Mouse (Mus musculus): Measurements from ENCODE around the gene Cldnd1. TPM values are rescaled to one million over a fixed set of nuclear protein-coding genes. Genes with fewer than 3 reads are reported as not detected.

Cldnd1 gene
- 175 TPM for polyA plus RNA-seq (2017; shearing (Covaris generic))

DNA sequence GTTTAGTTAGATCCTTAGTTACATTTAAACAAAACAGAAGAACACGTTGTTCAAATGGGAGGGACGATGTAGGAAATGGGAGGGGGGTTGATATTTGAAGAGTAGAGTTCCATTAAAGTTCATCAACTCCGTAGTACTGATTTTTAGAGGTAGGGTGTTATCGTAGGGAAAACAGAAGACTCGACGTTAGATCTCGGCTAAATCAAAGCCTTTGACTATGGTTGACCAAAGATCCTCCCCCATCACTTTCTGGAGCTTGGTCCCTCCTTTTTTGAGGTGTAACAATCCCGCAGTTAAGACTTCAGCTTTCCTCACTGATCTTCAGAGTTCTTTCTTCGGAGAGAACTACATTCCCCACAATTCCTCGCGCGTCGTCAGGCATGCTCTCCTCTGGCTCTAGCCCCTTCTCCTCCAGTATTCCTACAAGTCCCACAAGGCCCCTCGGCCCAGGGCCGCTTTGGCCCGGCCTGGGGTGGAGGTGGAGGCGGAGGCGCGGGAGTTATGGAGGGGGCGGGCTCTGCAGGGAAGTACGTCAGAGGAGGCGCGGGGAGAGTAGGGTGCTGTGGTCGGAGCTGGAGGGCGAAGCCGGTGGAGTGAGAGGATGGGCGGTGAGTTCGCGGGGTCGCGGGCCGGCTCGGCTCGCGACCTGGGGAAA is at the start of gene Cldnd1:
Gene Cldnd1, plus strand, starts transcription at position 434 of the 655 bp plus-strand sequence.

GRCm38 (mm10) chr16:58718666-58719120 is 9.0 kb upstream of the Cldnd1 start, which contains the start of gene Gpr15:
Gpr15 (minus strand) TSS chr16:58719070.

GRCm38 (mm10) chr16:58763076-58763475 is 35.4 kb downstream of the Cldnd1 start, which contains the start of gene Olfr172:
Olfr172 (minus strand) TSS chr16:58763176.

Other genes with a start within 250 kb of the Cldnd1 start
- gene St3gal6, start 203.7 kb upstream of the Cldnd1 start, polyA plus RNA-seq (2017; shearing (Covaris generic)) = 5.8 TPM
- not detected for gene Gm813, start 110.9 kb upstream of the Cldnd1 start, polyA plus RNA-seq (2017; shearing (Covaris generic))
- not detected for gene E330017A01Rik, start 89.2 kb upstream of the Cldnd1 start, polyA plus RNA-seq (2017; shearing (Covaris generic))
- 55.2 TPM for gene Cpox, start 57.6 kb upstream of the Cldnd1 start, polyA plus RNA-seq (2017; shearing (Covaris generic))
- 53.3 TPM for gene Gpr15, start 8.8 kb upstream of the Cldnd1 start, polyA plus RNA-seq (2017; shearing (Covaris generic))
- not detected for gene Olfr172, start 35.3 kb downstream of the Cldnd1 start, polyA plus RNA-seq (2017; shearing (Covaris generic))
- gene Olfr173, start 72.4 kb downstream of the Cldnd1 start, polyA plus RNA-seq (2017; shearing (Covaris generic)) = 2.0 TPM
- 0.24 TPM for gene Olfr175-ps1, start 98.9 kb downstream of the Cldnd1 start, polyA plus RNA-seq (2017; shearing (Covaris generic))
- not detected for gene Olfr177, start 146.9 kb downstream of the Cldnd1 start, polyA plus RNA-seq (2017; shearing (Covaris generic))
- gene Olfr178, start 164.2 kb downstream of the Cldnd1 start, polyA plus RNA-seq (2017; shearing (Covaris generic)) = 0.13 TPM
- not detected for gene Olfr181, start 200.8 kb downstream of the Cldnd1 start, polyA plus RNA-seq (2017; shearing (Covaris generic))
- not detected for gene Olfr180, start 201.5 kb downstream of the Cldnd1 start, polyA plus RNA-seq (2017; shearing (Covaris generic))